10 mouse cellular contexts compared by ENCODE assay signal in the genomic region with DNA sequence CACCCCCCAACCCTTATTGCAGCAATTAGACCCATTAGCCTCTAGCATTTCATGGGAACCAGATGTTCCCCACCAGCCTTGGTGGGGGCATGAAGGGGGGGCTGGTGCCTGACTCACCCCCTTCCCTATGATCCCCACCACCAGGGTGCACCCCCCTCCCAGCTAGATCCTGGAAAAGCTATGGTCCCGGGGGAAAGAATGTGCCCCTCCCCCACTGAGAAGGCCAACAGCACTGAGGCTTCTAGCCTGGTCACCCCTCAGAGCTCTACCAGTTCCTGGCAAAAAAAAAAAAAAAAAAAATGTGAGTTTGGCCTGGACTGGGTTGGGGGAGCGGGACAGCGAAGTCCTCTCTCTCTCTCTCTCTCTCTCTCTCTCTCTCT. TPM values are rescaled to one million over a fixed set of nuclear protein-coding genes. Genes with fewer than 3 reads are reported as not detected.
DNase-seq lines count a peak whose midpoint lies in the region; ATAC-seq lines count a peak whose summit lies in the region.
"Had no signal": no experiment of that assay in that cellular context is flagged by ENCODE, and none has a peak within 500 bp of the region (broad histone marks: within the 10 kb centered on the region; RNA-seq: fewer than 3 reads in every experiment).

No protein-coding gene starts in this region.

- peak; percentile 42 for DNase-seq in cerebellum, adult 9-10 months
- no peak for DNase-seq in cerebellum, postnatal 14 days
- DNase-seq in lung, adult 18-20 months: no peak
- no peak for DNase-seq in hindbrain, embryonic 14.5 days (ENCODE audit: low spot score)
- DNase-seq in adrenal gland, adult 2 months: no peak
- DNase-seq in urinary bladder, postnatal 25 days (ENCODE audit: low spot score): no peak

- peak overlapping the region; percentile 56 for H3K4me3 ChIP-seq in lung, embryonic 15.5 days
- H3K4me3 ChIP-seq in hindbrain, embryonic 14.5 days (replicated peaks; ENCODE audit: low read length): no peak overlapping the region
- no peak overlapping the region for H3K4me3 ChIP-seq in neural tube, embryonic 12.5 days
- H3K4me3 ChIP-seq: midbrain, embryonic 13.5 days had no signal

- WGBS in lung, embryonic 15.5 days: 0% methylated on average over 1 of the region's 3 CpGs
- WGBS in hindbrain, embryonic 14.5 days: 12% methylated on average over 2 of the region's 3 CpGs
- WGBS in neural tube, embryonic 12.5 days: 0% methylated on average over 3 of the region's 3 CpGs

- H3K4me1 ChIP-seq in lung, embryonic 15.5 days: peaks cover 72% of the 10 kb centered on the region
- H3K4me1 ChIP-seq in hindbrain, embryonic 14.5 days (replicated peaks; ENCODE audit: control insufficient read depth, insufficient read depth, low read length): peaks cover 31% of the 10 kb centered on the region; the same call in 1 of the 2 replicates
- peaks cover 50% of the 10 kb centered on the region for H3K4me1 ChIP-seq in neural tube, embryonic 12.5 days

- peaks cover 17% of the 10 kb centered on the region; the same call in 1 of the 2 replicates for H3K36me3 ChIP-seq in lung, embryonic 15.5 days
- H3K36me3 ChIP-seq in hindbrain, embryonic 14.5 days (replicated peaks; ENCODE audit: control insufficient read depth, insufficient read depth): no peaks in the 10 kb centered on the region
- H3K36me3 ChIP-seq in neural tube, embryonic 12.5 days: no peaks in the 10 kb centered on the region
- H3K36me3 ChIP-seq: midbrain, embryonic 13.5 days had no signal

- no peaks in the 10 kb centered on the region for H3K27me3 ChIP-seq in lung, embryonic 15.5 days
- peaks cover 56% of the 10 kb centered on the region for H3K27me3 ChIP-seq in hindbrain, embryonic 14.5 days (ENCODE audit: control insufficient read depth, insufficient read depth, low read length)
- peaks cover 38% of the 10 kb centered on the region for H3K27me3 ChIP-seq in neural tube, embryonic 12.5 days (replicated peaks)

- no peak for ATAC-seq in lung, embryonic 15.5 days (ENCODE audit: borderline replicate concordance, extremely low read depth, low FRiP score, low TSS enrichment)
- ATAC-seq in hindbrain, embryonic 14.5 days (ENCODE audit: low FRiP score): no peak
- no peak for ATAC-seq in neural tube, embryonic 12.5 days (ENCODE audit: low FRiP score, low read depth)
- ATAC-seq: midbrain, embryonic 13.5 days had no signal

- H3K9me3 ChIP-seq in lung, embryonic 15.5 days: no peaks in the 10 kb centered on the region
- H3K9me3 ChIP-seq in hindbrain, embryonic 14.5 days (ENCODE audit: control insufficient read depth, low read length): no peaks in the 10 kb centered on the region
- H3K9me3 ChIP-seq in neural tube, embryonic 12.5 days: no peaks in the 10 kb centered on the region
- H3K9me3 ChIP-seq: midbrain, embryonic 13.5 days had no signal

- H3K4me2 ChIP-seq in lung, embryonic 15.5 days: peak overlapping the region; percentile 87
- H3K4me2 ChIP-seq in hindbrain, embryonic 14.5 days (replicated peaks): peak overlapping the region; percentile 30
- peak overlapping the region; percentile 97 for H3K4me2 ChIP-seq in neural tube, embryonic 12.5 days (replicated peaks)

- H3K9ac ChIP-seq in lung, embryonic 15.5 days: peak overlapping the region; percentile 52
- H3K9ac ChIP-seq in hindbrain, embryonic 14.5 days: no peak overlapping the region
- no peak overlapping the region for H3K9ac ChIP-seq in neural tube, embryonic 12.5 days

- H3K27ac ChIP-seq in lung, embryonic 15.5 days: peak overlapping the region; percentile 100
- H3K27ac ChIP-seq in hindbrain, embryonic 14.5 days: no peak overlapping the region
- no peak overlapping the region for H3K27ac ChIP-seq in neural tube, embryonic 12.5 days
- H3K27ac ChIP-seq: midbrain, embryonic 13.5 days had no signal

RNA-seq across cellular contexts. Expression of a gene that starts 8.5 kb away (rescaled TPM):
- 43.7 and 43.8 TPM in 2 replicates for polyA plus RNA-seq in lung, embryonic 15.5 days (2015; fragmentation: Nextera tagmentation; extraction: Ambion mirVana)
- polyA plus RNA-seq in hindbrain, embryonic 14.5 days (2014; fragmentation: Nextera tagmentation; extraction: Ambion mirVana): 6.2 and 6.7 TPM in 2 replicates
- polyA plus RNA-seq in neural tube, embryonic 12.5 days (2016; fragmentation: Nextera tagmentation; extraction: Ambion mirVana): 15.4 and 18.7 TPM in 2 replicates
- total RNA-seq in adrenal gland, adult 2 months (2021): 10 to 100 TPM; 21.0 to 35.8 TPM
- 29.9 and 32.4 TPM in 2 replicates for polyA plus RNA-seq in adrenal gland, adult 2 months (2012; rRNA removed)

RNA-seq across cellular contexts. Expression of a gene that starts 17.1 kb away (rescaled TPM):
- 2.0 and 3.2 TPM in 2 replicates for polyA plus RNA-seq in lung, embryonic 15.5 days (2015; fragmentation: Nextera tagmentation; extraction: Ambion mirVana)
- polyA plus RNA-seq in hindbrain, embryonic 14.5 days (2014; fragmentation: Nextera tagmentation; extraction: Ambion mirVana): 0.22 and 1.1 TPM in 2 replicates
- polyA plus RNA-seq in neural tube, embryonic 12.5 days (2016; fragmentation: Nextera tagmentation; extraction: Ambion mirVana): 0.29 and 0.79 TPM in 2 replicates
- 1 to 10 TPM; 2.0 to 4.7 TPM for total RNA-seq in adrenal gland, adult 2 months (2021)
- 2.3 and 2.4 TPM in 2 replicates for polyA plus RNA-seq in adrenal gland, adult 2 months (2012; rRNA removed)

RNA-seq across cellular contexts. Expression of a gene that starts 21.6 kb away (rescaled TPM):
- 0.53 and 0.57 TPM in 2 replicates for polyA plus RNA-seq in lung, embryonic 15.5 days (2015; fragmentation: Nextera tagmentation; extraction: Ambion mirVana)
- polyA plus RNA-seq in hindbrain, embryonic 14.5 days (2014; fragmentation: Nextera tagmentation; extraction: Ambion mirVana): not detected in 2 replicates
- 0.09 and 0.23 TPM in 2 replicates for polyA plus RNA-seq in neural tube, embryonic 12.5 days (2016; fragmentation: Nextera tagmentation; extraction: Ambion mirVana)
- total RNA-seq in adrenal gland, adult 2 months (2021): not detected
- polyA plus RNA-seq in adrenal gland, adult 2 months (2012; rRNA removed): 0.47 and 0.87 TPM in 2 replicates
- total RNA-seq: granulocyte monocyte progenitor cell, adult 5-6 weeks had no signal

RNA-seq across cellular contexts. Expression of a gene that starts 30.5 kb away (rescaled TPM):
- 63.8 and 65.3 TPM in 2 replicates for polyA plus RNA-seq in lung, embryonic 15.5 days (2015; fragmentation: Nextera tagmentation; extraction: Ambion mirVana)
- polyA plus RNA-seq in hindbrain, embryonic 14.5 days (2014; fragmentation: Nextera tagmentation; extraction: Ambion mirVana): 60.6 and 61.8 TPM in 2 replicates
- polyA plus RNA-seq in neural tube, embryonic 12.5 days (2016; fragmentation: Nextera tagmentation; extraction: Ambion mirVana): 53.2 and 56.4 TPM in 2 replicates
- 10 to 100 TPM; 38.2 to 46.3 TPM for total RNA-seq in adrenal gland, adult 2 months (2021)
- polyA plus RNA-seq in adrenal gland, adult 2 months (2012; rRNA removed): 99.6 and 108 TPM in 2 replicates

RNA-seq across cellular contexts. Expression of a gene that starts 44.3 kb away (rescaled TPM):
- polyA plus RNA-seq in lung, embryonic 15.5 days (2015; fragmentation: Nextera tagmentation; extraction: Ambion mirVana): 74.1 and 78.1 TPM in 2 replicates
- polyA plus RNA-seq in hindbrain, embryonic 14.5 days (2014; fragmentation: Nextera tagmentation; extraction: Ambion mirVana): 27.5 and 33.3 TPM in 2 replicates
- polyA plus RNA-seq in neural tube, embryonic 12.5 days (2016; fragmentation: Nextera tagmentation; extraction: Ambion mirVana): 46.7 and 48.3 TPM in 2 replicates
- 100 to 1,000 TPM in 1 of 2 experiments, 10 to 100 TPM in 1; 71.2 to 106 TPM for total RNA-seq in adrenal gland, adult 2 months (2021)
- 128 and 216 TPM in 2 replicates for polyA plus RNA-seq in adrenal gland, adult 2 months (2012; rRNA removed)

Comparison
In these comparisons a context has a peak if more than half of its experiments do, and no peak if none do; other contexts are left out.
1. H3K4me2 ChIP-seq: peak in every context shown above with its lines; median percentile 97 in neural tube, embryonic 12.5 days; 87 in lung, embryonic 15.5 days; 30 in hindbrain, embryonic 14.5 days.